Mouse (Mus musculus) E14TG2a.4 (cell line): ENCODE results near the gene Pank3.
A peak's percentile ranks its signal among the peaks of the same experiment; 100 is the strongest.
"Not testable (repeated sequence)": the region's sequence is repeated elsewhere in the genome, so short reads cannot be mapped to it uniquely, and the experiment has no call there.

Experiments
- H3K27me3 ChIP-seq: 2 replicates; pipeline ENCODE4 v1.6.1; 2014; ENCODE audit warnings: low read length, control low read depth; ENCODE audit not compliant: insufficient read depth
- H3K36me3 ChIP-seq: 2 replicates; pipeline ENCODE4 v1.6.1; 2014; ENCODE audit warnings: low read length, control low read depth; ENCODE audit not compliant: insufficient read depth
- H3K4me1 ChIP-seq: replicated peaks from 2 replicates; pipeline ENCODE4 v1.6.1; 2014; ENCODE audit warnings: low read depth, low read length, control low read depth
- H3K4me3 ChIP-seq: replicated peaks from 2 replicates; pipeline ENCODE4 v1.5.1; 2014; ENCODE audit warnings: mild to moderate bottlenecking, low read length
- H3K9me3 ChIP-seq: 2 replicates; pipeline ENCODE4 v1.6.1; 2014; ENCODE audit warnings: low read length, control low read depth
- CTCF ChIP-seq: conservative IDR thresholded peaks from 2 replicates; pipeline ENCODE4 v1.5.1; 2014; ENCODE audit warnings: low read length
- NANOG ChIP-seq: IDR thresholded peaks from 2 replicates; pipeline ENCODE4 v1.6.1; 2014; ENCODE audit warnings: borderline replicate concordance, low read length, mixed read lengths
- POU5F1 ChIP-seq: IDR thresholded peaks from 2 replicates; pipeline ENCODE4 v1.6.1; 2014; ENCODE audit warnings: low read length, borderline replicate concordance

Gene Pank3

GRCm38 (mm10) chr11:35788443-35788842 lies 19.2 kb downstream of the Pank3 start:
- Histone ChIP-seq H3K4me3 (no peak overlapping the region), H3K9me3 (no peaks in the 10 kb centered on the region), H3K27me3 (0 out of 2 replicates have a peak, but pooled peaks cover 2% of the 10 kb centered on the region), H3K4me1 (peaks cover 25% of the 10 kb centered on the region), H3K36me3 (peaks cover 69% of the 10 kb centered on the region)
- peak; percentile 60; the same call in 1 of the 2 replicates for TF ChIP-seq NANOG
- TF ChIP-seq POU5F1, result peak; percentile 92
- no peak for TF ChIP-seq CTCF

- not testable (repeated sequence) for H3K4me3 ChIP-seq, H3K9me3 ChIP-seq
- Histone ChIP-seq H3K4me1 (peaks cover 23% of the 10 kb centered on the region), H3K36me3 (peaks cover 31% of the 10 kb centered on the region), H3K27me3 (peaks cover 36% of the 10 kb centered on the region)
Observed at GRCm38 (mm10) chr11:35792800-35793199, 23.5 kb downstream of the Pank3 start.

GRCm38 (mm10) chr11:35797751-35798494 lies 28.6 kb downstream of the Pank3 start:
- Histone ChIP-seq H3K4me1 (peaks cover 22% of the 10 kb centered on the region), H3K9me3 (no peaks in the 10 kb centered on the region), H3K36me3 (no peaks in the 10 kb centered on the region), H3K27me3 (peaks cover 68% of the 10 kb centered on the region), H3K4me3 (peak overlapping the region; percentile 75)
- TF ChIP-seq CTCF, result no peak
- TF ChIP-seq NANOG, result no peak
- TF ChIP-seq POU5F1, result no peak

- peaks cover 68% of the 10 kb centered on the region for H3K27me3 ChIP-seq
- TF ChIP-seq NANOG (no peak), POU5F1 (no peak), CTCF (no peak)
- no peaks in the 10 kb centered on the region for H3K36me3 ChIP-seq
- H3K4me3 ChIP-seq, result peak overlapping the region; percentile 75
- H3K4me1 ChIP-seq, result peaks cover 22% of the 10 kb centered on the region
- no peaks in the 10 kb centered on the region for H3K9me3 ChIP-seq
Observed at GRCm38 (mm10) chr11:35798495-35798820, 29.2 kb downstream of the Pank3 start.

GRCm38 (mm10) chr11:35798874-35799273 lies 29.6 kb downstream of the Pank3 start, which contains the start of gene Fbll1:
Gene Fbll1 (minus strand): TSS chr11:35798884.
- Histone ChIP-seq H3K27me3 (peaks cover 68% of the 10 kb centered on the region), H3K4me1 (peaks cover 22% of the 10 kb centered on the region), H3K9me3 (no peaks in the 10 kb centered on the region), H3K4me3 (peak within 1 kb of the TSS; percentile 75), H3K36me3 (no peaks in the 10 kb centered on the region)
- TF ChIP-seq NANOG (no peak), POU5F1 (no peak)

- H3K36me3 ChIP-seq, result peaks cover 3% of the 10 kb centered on the region
- peaks cover 49% of the 10 kb centered on the region for H3K27me3 ChIP-seq
- no peaks in the 10 kb centered on the region for H3K9me3 ChIP-seq
- H3K4me1 ChIP-seq, result peaks cover 24% of the 10 kb centered on the region
- TF ChIP-seq NANOG, result peak; percentile 76; the same call in 1 of the 2 replicates
- no peak for TF ChIP-seq POU5F1
- TF ChIP-seq CTCF, result no peak
- no peak overlapping the region for H3K4me3 ChIP-seq
Observed at GRCm38 (mm10) chr11:35801332-35801731, 32.0 kb downstream of the Pank3 start.

GRCm38 (mm10) chr11:35811458-35811857 lies 42.2 kb downstream of the Pank3 start:
- Histone ChIP-seq H3K4me1 (peaks cover 31% of the 10 kb centered on the region), H3K9me3 (no peaks in the 10 kb centered on the region), H3K4me3 (no peak overlapping the region), H3K27me3 (no peaks in the 10 kb centered on the region), H3K36me3 (peaks cover 100% of the 10 kb centered on the region)
- TF ChIP-seq CTCF, result 0 out of 2 replicates have a peak, but pooled peaks have one; percentile 8
- no peak for TF ChIP-seq POU5F1

GRCm38 (mm10) chr11:35816316-35816715 lies 47.0 kb downstream of the Pank3 start:
- Histone ChIP-seq H3K36me3 (peaks cover 100% of the 10 kb centered on the region), H3K9me3 (no peaks in the 10 kb centered on the region), H3K4me3 (no peak overlapping the region), H3K27me3 (no peaks in the 10 kb centered on the region), H3K4me1 (peaks cover 14% of the 10 kb centered on the region)
- TF ChIP-seq CTCF (no peak), POU5F1 (no peak), NANOG (no peak)

- peaks cover 31% of the 10 kb centered on the region for H3K4me1 ChIP-seq
- no peaks in the 10 kb centered on the region for H3K9me3 ChIP-seq
- TF ChIP-seq CTCF (no peak), NANOG (no peak), POU5F1 (no peak)
- H3K36me3 ChIP-seq, result peaks cover 98% of the 10 kb centered on the region
- no peak overlapping the region for H3K4me3 ChIP-seq
- no peaks in the 10 kb centered on the region for H3K27me3 ChIP-seq
Observed at GRCm38 (mm10) chr11:35827714-35828113, 58.4 kb downstream of the Pank3 start.
